Comparison of ENCODE assay signal across 8 mouse cellular contexts in the genomic region with DNA sequence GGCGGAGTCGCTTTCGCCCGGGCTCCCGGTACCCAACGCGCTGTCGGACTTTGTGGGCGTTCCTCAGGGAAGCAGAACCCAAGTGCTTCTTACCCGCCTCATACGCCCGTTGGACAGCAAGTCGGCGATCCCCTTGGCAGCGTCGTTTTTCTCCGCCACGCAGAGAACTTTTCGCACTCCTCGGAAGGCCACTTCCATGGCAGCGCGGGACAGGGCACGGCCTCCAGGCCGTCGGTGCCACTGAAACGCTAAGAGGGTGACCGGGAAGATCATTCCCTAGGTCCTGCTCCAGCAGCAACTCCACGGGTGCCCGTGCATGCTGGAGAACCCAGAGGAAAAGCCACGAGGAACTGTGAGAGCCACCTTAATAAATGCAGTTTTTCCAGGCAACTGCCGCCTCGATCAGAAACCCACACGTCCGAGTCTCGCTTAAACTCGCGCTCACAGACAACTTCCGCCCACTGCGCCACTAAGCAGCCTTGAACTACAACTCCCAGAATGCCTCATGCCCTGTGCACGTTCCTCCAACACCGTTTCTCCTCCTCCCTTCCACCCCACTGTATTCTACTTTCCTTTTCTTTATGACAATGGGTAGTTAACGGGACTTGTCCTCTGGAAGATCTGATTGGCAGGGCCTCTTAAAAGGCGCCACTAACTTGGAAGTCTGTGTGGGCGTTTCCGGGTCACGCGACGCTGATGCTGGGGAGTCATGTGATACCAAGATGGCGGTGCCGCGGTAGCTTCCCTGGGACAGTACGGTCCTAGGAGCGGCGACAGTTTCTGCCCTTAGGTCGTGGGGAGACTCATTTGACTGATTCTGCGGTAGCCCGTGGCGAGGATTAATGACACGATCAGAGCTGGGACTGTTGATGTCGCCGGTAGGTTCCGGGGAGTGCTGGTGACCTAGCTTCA. TPM values are rescaled to one million over a fixed set of nuclear protein-coding genes. Genes with fewer than 3 reads are reported as not detected.
A peak's percentile ranks its signal among the peaks of the same experiment; 100 is the strongest.
DNase-seq lines count a peak whose midpoint lies in the region; ATAC-seq lines count a peak whose summit lies in the region.

A gene (minus strand): TSS at position 537 of the 912 bp plus-strand sequence.
A gene (plus strand): TSS at position 696 of the 912 bp plus-strand sequence.

- peak within 1 kb of the TSS; percentile 93 for H3K4me2 ChIP-seq in hindbrain, embryonic 14.5 days (replicated peaks)

- WGBS in hindbrain, embryonic 14.5 days = under 1% methylated on average over 62 of the region's 62 CpGs

- peak within 1 kb of the TSS; percentile 80 for H3K4me3 ChIP-seq in hindbrain, embryonic 14.5 days (replicated peaks; ENCODE audit: low read length)

- peaks cover 62% of the 10 kb centered on the region for H3K4me1 ChIP-seq in hindbrain, embryonic 14.5 days (replicated peaks; ENCODE audit: control insufficient read depth, insufficient read depth, low read length)

- H3K9me3 ChIP-seq in hindbrain, embryonic 14.5 days (ENCODE audit: control insufficient read depth, low read length) = no peaks in the 10 kb centered on the region

- peaks cover 33% of the 10 kb centered on the region for H3K36me3 ChIP-seq in hindbrain, embryonic 14.5 days (replicated peaks; ENCODE audit: control insufficient read depth, insufficient read depth)

- peak; percentile 100 for DNase-seq in R1 (ENCODE audit: low read depth, low spot score)
- DNase-seq in cerebellum, postnatal 25 days = peak; percentile 85 to 88
- DNase-seq in frontal cortex, postnatal 25 days (ENCODE audit: low spot score in 2 of 2) = peak; percentile 67 to 76
- peak; percentile 93 for DNase-seq in hindbrain, embryonic 14.5 days (ENCODE audit: low spot score)
- DNase-seq in layer of hippocampus, postnatal 36 days = peak; percentile 87 to 88
- peak; percentile 95 for DNase-seq in lung, postnatal 36 days
- DNase-seq in retina, postnatal 1 day = peak; percentile 97
- peak; percentile 77 to 80 for DNase-seq in urinary bladder, adult 18-20 months (ENCODE audit: low spot score in 2 of 2)

- H3K9ac ChIP-seq in hindbrain, embryonic 14.5 days = peak within 1 kb of the TSS; percentile 81

- peak; percentile 100 for ATAC-seq in hindbrain, embryonic 14.5 days (ENCODE audit: low FRiP score)

- peak within 1 kb of the TSS; percentile 71 for H3K27ac ChIP-seq in hindbrain, embryonic 14.5 days

- no peaks in the 10 kb centered on the region for H3K27me3 ChIP-seq in hindbrain, embryonic 14.5 days (ENCODE audit: control insufficient read depth, insufficient read depth, low read length)

RNA-seq across cellular contexts. Expression of the first gene that starts in this region (rescaled TPM):
- 7.2 and 8.0 TPM in 2 replicates for polyA plus RNA-seq in hindbrain, embryonic 14.5 days (2014; fragmentation: Nextera tagmentation; extraction: Ambion mirVana)
- 1 to 10 TPM; 5.1 to 5.3 TPM for total RNA-seq in layer of hippocampus, postnatal 36 days (2021)

RNA-seq across cellular contexts. Expression of the second gene that starts in this region (rescaled TPM):
- polyA plus RNA-seq in hindbrain, embryonic 14.5 days (2014; fragmentation: Nextera tagmentation; extraction: Ambion mirVana) = 8.3 and 8.9 TPM in 2 replicates
- total RNA-seq in layer of hippocampus, postnatal 36 days (2021) = 10 to 100 TPM; 31.4 to 35.3 TPM

Comparison
In these comparisons a context has a peak if more than half of its experiments do, and no peak if none do; other contexts are left out.
1. Peak in every context shown above with its lines: DNase-seq, ATAC-seq, H3K4me3 ChIP-seq and H3K27ac ChIP-seq.